Mouse (Mus musculus) ovary, adult 2 months (tissue): ENCODE results near the gene Mfsd2b. TPM values are rescaled to one million over a fixed set of nuclear protein-coding genes. Genes with fewer than 3 reads are reported as not detected.

Experiments
- polyA plus RNA-seq: library from polyadenylated mRNA; depleted of rRNA; stranded (reverse); fragments of >200 nt; gene quantifications from 2 replicates; pipeline ENCODE4 v1.2.3, GENCODE M21; 2012; rRNA removed

Gene Mfsd2b
- polyA plus RNA-seq: 0.78 and 1.4 TPM in 2 replicates

GRCm38 (mm10) chr12:4874161-4874927, at the start of gene Mfsd2b:
Mfsd2b (minus strand) TSS chr12:4874359.

DNA sequence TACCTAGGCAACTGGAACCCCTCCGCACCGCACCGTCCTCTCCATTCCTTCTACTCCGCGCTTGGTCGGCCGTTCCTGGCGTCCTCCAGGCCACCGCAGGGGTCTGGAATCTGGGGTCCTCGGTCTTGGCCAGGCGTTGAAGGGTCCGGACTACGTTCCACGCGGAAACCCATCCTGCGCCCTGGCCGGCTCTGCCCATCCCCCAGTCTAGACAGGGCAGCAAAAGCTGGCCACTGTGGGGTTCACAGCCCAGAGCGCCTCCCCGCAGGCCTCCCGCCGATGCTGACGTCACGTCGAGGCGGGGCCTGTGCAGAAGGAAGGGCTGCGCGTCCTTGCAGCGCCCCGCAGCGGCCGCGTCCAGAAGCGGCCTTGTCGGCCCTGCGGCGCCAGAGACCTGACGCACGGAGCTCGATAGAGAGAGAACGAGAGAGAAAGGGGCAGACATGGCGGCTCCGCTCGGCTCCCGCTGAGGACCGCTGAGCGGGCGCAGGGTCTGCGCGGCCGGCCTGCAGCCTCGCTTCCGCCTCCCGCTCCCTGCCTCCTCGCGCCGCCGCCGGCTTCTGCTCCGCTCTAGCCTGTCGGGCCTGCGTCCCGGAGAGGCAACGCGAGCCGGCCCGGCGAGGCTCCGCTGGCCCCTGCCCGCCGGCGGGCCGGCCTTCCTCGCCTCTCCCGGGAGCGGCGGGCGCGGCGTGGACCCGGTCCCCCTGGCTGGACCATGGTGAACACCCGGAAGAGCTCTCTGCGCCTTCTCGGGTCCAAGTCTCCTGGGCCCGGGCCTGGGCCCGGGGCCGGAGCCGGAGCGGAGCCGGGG, 43.0 kb upstream of the Mfsd2b start, which contains the start of gene Atad2b:
TSS of gene Atad2b (plus strand) at position 360 of the 811 bp plus-strand sequence.

GRCm38 (mm10) chr12:4906951-4907906, 33.1 kb upstream of the Mfsd2b start, which contains the start of gene Ubxn2a:
Ubxn2a (minus strand) TSS chr12:4907705.

GRCm38 (mm10) chr12:4842890-4843597, 31.1 kb downstream of the Mfsd2b start, which contains the start of gene Wdcp:
Wdcp (plus strand) TSS chr12:4843303.

GRCm38 (mm10) chr12:4841392-4841887, 32.7 kb downstream of the Mfsd2b start, which contains the start of gene Fkbp1b:
Fkbp1b (minus strand) TSS chr12:4841591.

GRCm38 (mm10) chr12:4817361-4818101, 56.6 kb downstream of the Mfsd2b start, which contains the start of gene Sf3b6:
Sf3b6 (plus strand) TSS chr12:4817544.

Other genes with a start within 250 kb of the Mfsd2b start
- gene Fam228a, start 135.9 kb downstream of the Mfsd2b start, polyA plus RNA-seq: 0.10 and 0.22 TPM in 2 replicates
- gene Pfn4, start 105.3 kb downstream of the Mfsd2b start, polyA plus RNA-seq: 0.19 and 1.1 TPM in 2 replicates
- 1.2 and 2.0 TPM in 2 replicates for gene Fam228b, start 105.1 kb downstream of the Mfsd2b start, polyA plus RNA-seq
- 42.0 and 59.0 TPM in 2 replicates for gene Sf3b6, start 56.8 kb downstream of the Mfsd2b start, polyA plus RNA-seq
- 5.3 TPM in 2 replicates for gene Fkbp1b, start 32.8 kb downstream of the Mfsd2b start, polyA plus RNA-seq
- 6.1 and 7.8 TPM in 2 replicates for gene Wdcp, start 31.1 kb downstream of the Mfsd2b start, polyA plus RNA-seq
- 3.9 and 5.7 TPM in 2 replicates for gene Ubxn2a, start 33.3 kb upstream of the Mfsd2b start, polyA plus RNA-seq
- gene Atad2b, start 43.0 kb upstream of the Mfsd2b start, polyA plus RNA-seq: 14.7 and 54.1 TPM in 2 replicates